Mouse (Mus musculus) brain, embryonic 14.5 days (tissue): ENCODE results near the gene H2-Ke6.

Experiments used
- CTCF ChIP-seq: fragments of 200-500 bp; IDR thresholded peaks from 2 replicates; pipeline ENCODE4 v1.5.1; 2012; ENCODE audit warnings: inconsistent platforms, mild to moderate bottlenecking, moderate library complexity, borderline replicate concordance; ENCODE audit not compliant: insufficient read depth, insufficient read length; ENCODE audit errors: extremely low read depth
- POLR2A ChIP-seq: fragments of 200-500 bp; IDR thresholded peaks from 2 replicates; pipeline ENCODE4 v1.6.1; 2012; ENCODE audit warnings: mild to moderate bottlenecking, inconsistent platforms, borderline replicate concordance; ENCODE audit not compliant: poor library complexity, insufficient read depth, insufficient read length, severe bottlenecking; ENCODE audit errors: extremely low read depth

DNA sequence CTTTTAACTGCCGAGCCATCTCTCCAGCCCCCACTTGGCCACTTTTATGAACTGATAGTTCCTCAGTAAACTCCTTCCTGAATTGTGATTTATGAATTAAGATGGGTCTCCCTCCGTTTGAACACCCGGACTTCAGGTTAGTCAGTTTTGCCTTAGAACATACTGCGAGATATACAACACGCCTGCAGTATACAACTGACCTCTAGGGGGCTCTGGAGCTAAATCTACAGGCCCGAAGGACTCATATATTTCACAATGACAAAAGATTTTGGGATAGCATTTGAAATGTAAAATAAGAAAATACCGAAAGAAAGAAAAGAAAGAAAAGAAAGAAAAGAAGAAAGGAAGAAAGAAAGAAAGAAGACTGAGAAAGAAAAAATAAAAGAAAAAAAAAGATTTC, 47.4 kb upstream of the H2-Ke6 start:
- TF ChIP-seq CTCF (peak; percentile 55; the same call in 1 of the 2 replicates), POLR2A (no peak)
